Mouse (Mus musculus) hindbrain, embryonic 16.5 days (tissue): ENCODE data around the gene Eif2b3. TPM values are rescaled to one million over a fixed set of nuclear protein-coding genes. Genes with fewer than 3 reads are reported as not detected.

Experiments used
- polyA plus RNA-seq: library from polyadenylated mRNA; unstranded; fragments of >200 nt; fragmentation: Nextera tagmentation; extraction: Ambion mirVana; gene quantifications from 2 replicates; pipeline ENCODE4 v1.2.1, GENCODE M21; 2015

The Eif2b3 gene
- polyA plus RNA-seq, 1 experiment from 2014 or later = 44.9 TPM

Other genes starting within 250 kb of the Eif2b3 start
- gene Toe1, start 211.8 kb upstream of the Eif2b3 start, polyA plus RNA-seq = 29.6 and 30.1 TPM in 2 replicates
- gene Mutyh, start 211.7 kb upstream of the Eif2b3 start, polyA plus RNA-seq = 6.8 and 9.1 TPM in 2 replicates
- gene Hpdl, start 197.7 kb upstream of the Eif2b3 start, polyA plus RNA-seq = 2.1 and 2.3 TPM in 2 replicates
- gene Zswim5, start 142.0 kb upstream of the Eif2b3 start, polyA plus RNA-seq = 4.1 and 4.8 TPM in 2 replicates
- 59.8 and 60.2 TPM in 2 replicates for gene Urod, start 25.0 kb upstream of the Eif2b3 start, polyA plus RNA-seq
- 22.0 and 23.9 TPM in 2 replicates for gene Hectd3, start 24.1 kb upstream of the Eif2b3 start, polyA plus RNA-seq
- gene Ptch2, start 76.7 kb downstream of the Eif2b3 start, polyA plus RNA-seq = 7.8 and 9.6 TPM in 2 replicates
- 3.9 and 4.9 TPM in 2 replicates for gene Btbd19, start 106.3 kb downstream of the Eif2b3 start, polyA plus RNA-seq
- gene Tctex1d4, start 107.4 kb downstream of the Eif2b3 start, polyA plus RNA-seq = 1.5 and 1.8 TPM in 2 replicates
- gene Plk3, start 114.6 kb downstream of the Eif2b3 start, polyA plus RNA-seq = 24.0 and 24.8 TPM in 2 replicates
- 320 and 403 TPM in 2 replicates for gene Rps8, start 136.8 kb downstream of the Eif2b3 start, polyA plus RNA-seq
- 10.1 and 14.0 TPM in 2 replicates for gene Kif2c, start 163.2 kb downstream of the Eif2b3 start, polyA plus RNA-seq
- 10.3 and 11.4 TPM in 2 replicates for gene Tmem53, start 232.5 kb downstream of the Eif2b3 start, polyA plus RNA-seq
- gene Armh1, start 232.7 kb downstream of the Eif2b3 start, polyA plus RNA-seq = 2.3 and 2.9 TPM in 2 replicates